Mouse (Mus musculus): Measurements from ENCODE around the gene Nipsnap3a. TPM values are rescaled to one million over a fixed set of nuclear protein-coding genes. Genes with fewer than 3 reads are reported as not detected.

Nipsnap3a gene
- polyA plus RNA-seq, 1 experiment from 2014 or later = not detected

- Histone ChIP-seq H3K4me1 (ENCODE audit: control insufficient read depth, insufficient read depth, low read length) (no peaks in the 10 kb centered on the region), H3K9me3 (ENCODE audit: control insufficient read depth, low read depth, low read length) (no peaks in the 10 kb centered on the region), H3K36me3 (ENCODE audit: control insufficient read depth, insufficient read depth, low read length) (peaks cover 6% of the 10 kb centered on the region), H3K27ac (ENCODE audit: low read length) (no peak overlapping the region), H3K4me2 (replicated peaks; ENCODE audit: low read depth, low read length) (no peak overlapping the region), H3K4me3 (ENCODE audit: low read depth, low read length) (no peak overlapping the region), H3K9ac (replicated peaks; ENCODE audit: low read depth, low read length) (no peak overlapping the region), H3K27me3 (ENCODE audit: control insufficient read depth, insufficient read depth, low read length) (no peaks in the 10 kb centered on the region)
- 79% methylated on average over 3 of the region's 3 CpGs for WGBS
- no peak for ATAC-seq (ENCODE audit: insufficient number of reproducible peaks, insufficient read depth, low FRiP score, low read depth)
These were observed 38.7 kb downstream of the Nipsnap3a start for GRCm38 (mm10) chr4:53027811-53028210.

GRCm38 (mm10) chr4:53030326-53030948 is 41.4 kb downstream of the Nipsnap3a start:
- no peaks in the 10 kb centered on the region for H3K27me3 ChIP-seq (ENCODE audit: control insufficient read depth, insufficient read depth, low read length)
- no peak overlapping the region for H3K9ac ChIP-seq (replicated peaks; ENCODE audit: low read depth, low read length)
- no peaks in the 10 kb centered on the region for H3K4me1 ChIP-seq (ENCODE audit: control insufficient read depth, insufficient read depth, low read length)
- no peak overlapping the region for H3K4me2 ChIP-seq (replicated peaks; ENCODE audit: low read depth, low read length)
- WGBS = 57% methylated on average over 8 of the region's 8 CpGs
- no peak overlapping the region for H3K4me3 ChIP-seq (ENCODE audit: low read depth, low read length)
- no peak overlapping the region for H3K27ac ChIP-seq (ENCODE audit: low read length)
- no peak for ATAC-seq (ENCODE audit: insufficient number of reproducible peaks, insufficient read depth, low FRiP score, low read depth)
- no peaks in the 10 kb centered on the region; the same call in 1 of the 2 replicates for H3K36me3 ChIP-seq (ENCODE audit: control insufficient read depth, insufficient read depth, low read length)
- H3K9me3 ChIP-seq (ENCODE audit: control insufficient read depth, low read depth, low read length) = no peaks in the 10 kb centered on the region

- ATAC-seq (ENCODE audit: insufficient number of reproducible peaks, insufficient read depth, low FRiP score, low read depth) = no peak
- 85% methylated on average over 8 of the region's 8 CpGs for WGBS
- Histone ChIP-seq H3K27me3 (ENCODE audit: control insufficient read depth, insufficient read depth, low read length) (no peaks in the 10 kb centered on the region), H3K36me3 (ENCODE audit: control insufficient read depth, insufficient read depth, low read length) (peaks cover 2% of the 10 kb centered on the region; the same call in 1 of the 2 replicates), H3K9ac (replicated peaks; ENCODE audit: low read depth, low read length) (no peak overlapping the region), H3K27ac (ENCODE audit: low read length) (no peak overlapping the region), H3K4me2 (replicated peaks; ENCODE audit: low read depth, low read length) (no peak overlapping the region), H3K9me3 (ENCODE audit: control insufficient read depth, low read depth, low read length) (no peaks in the 10 kb centered on the region), H3K4me3 (ENCODE audit: low read depth, low read length) (no peak overlapping the region), H3K4me1 (ENCODE audit: control insufficient read depth, insufficient read depth, low read length) (no peaks in the 10 kb centered on the region)
These were observed 54.7 kb downstream of the Nipsnap3a start for GRCm38 (mm10) chr4:53043819-53044218.

GRCm38 (mm10) chr4:53045807-53046206 is 56.7 kb downstream of the Nipsnap3a start:
- no peaks in the 10 kb centered on the region for H3K4me1 ChIP-seq (ENCODE audit: control insufficient read depth, insufficient read depth, low read length)
- no peak overlapping the region for H3K4me2 ChIP-seq (replicated peaks; ENCODE audit: low read depth, low read length)
- ATAC-seq (ENCODE audit: insufficient number of reproducible peaks, insufficient read depth, low FRiP score, low read depth) = no peak
- H3K4me3 ChIP-seq (ENCODE audit: low read depth, low read length) = no peak overlapping the region
- H3K9ac ChIP-seq (replicated peaks; ENCODE audit: low read depth, low read length) = no peak overlapping the region
- H3K36me3 ChIP-seq (ENCODE audit: control insufficient read depth, insufficient read depth, low read length) = peaks cover 2% of the 10 kb centered on the region; the same call in 1 of the 2 replicates
- WGBS = 89% methylated on average over 7 of the region's 7 CpGs
- no peak overlapping the region for H3K27ac ChIP-seq (ENCODE audit: low read length)
- no peaks in the 10 kb centered on the region for H3K9me3 ChIP-seq (ENCODE audit: control insufficient read depth, low read depth, low read length)
- H3K27me3 ChIP-seq (ENCODE audit: control insufficient read depth, insufficient read depth, low read length) = no peaks in the 10 kb centered on the region

GRCm38 (mm10) chr4:53046238-53047022 is 57.4 kb downstream of the Nipsnap3a start:
- no peaks in the 10 kb centered on the region for H3K27me3 ChIP-seq (ENCODE audit: control insufficient read depth, insufficient read depth, low read length)
- H3K27ac ChIP-seq (ENCODE audit: low read length) = no peak overlapping the region
- no peak overlapping the region for H3K4me2 ChIP-seq (replicated peaks; ENCODE audit: low read depth, low read length)
- H3K9ac ChIP-seq (replicated peaks; ENCODE audit: low read depth, low read length) = no peak overlapping the region
- H3K36me3 ChIP-seq (ENCODE audit: control insufficient read depth, insufficient read depth, low read length) = peaks cover 2% of the 10 kb centered on the region; the same call in 1 of the 2 replicates
- H3K4me1 ChIP-seq (ENCODE audit: control insufficient read depth, insufficient read depth, low read length) = no peaks in the 10 kb centered on the region
- WGBS = 60% methylated on average over 9 of the region's 9 CpGs
- no peak overlapping the region for H3K4me3 ChIP-seq (ENCODE audit: low read depth, low read length)
- H3K9me3 ChIP-seq (ENCODE audit: control insufficient read depth, low read depth, low read length) = no peaks in the 10 kb centered on the region
- ATAC-seq (ENCODE audit: insufficient number of reproducible peaks, insufficient read depth, low FRiP score, low read depth) = no peak

Other genes with a start within 250 kb of the Nipsnap3a start
- not detected in 2 replicates for gene Olfr275, start 174.7 kb upstream of the Nipsnap3a start, polyA plus RNA-seq (2014; fragmentation: Nextera tagmentation; extraction: Ambion mirVana)
- not detected in 2 replicates for gene Olfr273, start 130.0 kb upstream of the Nipsnap3a start, polyA plus RNA-seq (2014; fragmentation: Nextera tagmentation; extraction: Ambion mirVana)
- gene Olfr272, start 70.1 kb upstream of the Nipsnap3a start, polyA plus RNA-seq (2014; fragmentation: Nextera tagmentation; extraction: Ambion mirVana) = not detected in 2 replicates
- gene Olfr270, start 24.7 kb upstream of the Nipsnap3a start, polyA plus RNA-seq (2014; fragmentation: Nextera tagmentation; extraction: Ambion mirVana) = not detected in 2 replicates
- gene Nipsnap3b, start 22.6 kb downstream of the Nipsnap3a start, polyA plus RNA-seq (2014; fragmentation: Nextera tagmentation; extraction: Ambion mirVana) = 90.2 and 91.8 TPM in 2 replicates
- 6.8 and 7.7 TPM in 2 replicates for gene Abca1, start 170.6 kb downstream of the Nipsnap3a start, polyA plus RNA-seq (2014; fragmentation: Nextera tagmentation; extraction: Ambion mirVana)

Measured in stomach, embryonic 14.5 days (tissue).